Mouse (Mus musculus) CD4-positive helper T cell, adult 2 months (primary cell): ENCODE results near the gene Osbp2.

ENCODE experiments used
- DNase-seq: peaks from one replicate; pipeline ENCODE4 v3.0.0-alpha.2; 2012; ENCODE audit warnings: low read depth, missing footprints, low spot score

Osbp2 gene

DNA sequence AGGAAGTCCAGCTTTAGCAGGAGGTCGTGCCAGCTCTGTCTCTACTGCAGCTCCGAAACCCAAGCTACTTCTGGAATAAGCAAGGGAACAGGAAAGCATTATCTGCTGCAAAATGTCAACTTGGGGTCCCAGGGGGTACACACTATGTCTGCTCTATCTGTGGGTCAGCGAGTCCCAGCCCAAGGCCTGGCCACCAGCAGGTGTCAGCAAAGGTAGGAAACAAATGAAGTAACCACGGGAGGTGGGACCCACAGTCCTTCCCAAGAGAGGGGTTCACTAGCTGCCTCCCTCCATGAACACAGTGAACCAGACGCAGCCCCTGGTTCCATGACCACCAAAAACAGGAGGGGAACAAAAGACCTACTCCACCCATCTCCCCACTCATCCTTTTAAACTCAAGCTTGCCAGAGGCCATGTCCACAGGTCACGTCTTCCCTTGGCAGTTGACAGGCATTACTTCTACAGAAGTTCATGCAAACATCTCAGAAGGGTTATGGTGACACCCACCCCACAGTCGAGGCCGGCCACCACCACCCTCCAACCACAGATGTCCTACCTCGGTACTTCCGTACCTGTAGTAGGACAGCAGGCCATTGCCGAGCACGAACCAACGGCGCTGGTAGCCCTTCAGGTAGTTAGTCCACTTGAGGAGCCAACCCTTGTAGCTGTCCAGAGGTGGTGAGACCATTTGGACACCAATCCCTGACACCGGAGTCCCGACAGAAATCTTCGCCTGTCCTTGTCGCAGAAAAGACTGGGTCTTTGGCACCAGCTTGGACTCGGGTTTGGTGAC lies 846 bp downstream of the Osbp2 start:
- no peak for DNase-seq

DNA sequence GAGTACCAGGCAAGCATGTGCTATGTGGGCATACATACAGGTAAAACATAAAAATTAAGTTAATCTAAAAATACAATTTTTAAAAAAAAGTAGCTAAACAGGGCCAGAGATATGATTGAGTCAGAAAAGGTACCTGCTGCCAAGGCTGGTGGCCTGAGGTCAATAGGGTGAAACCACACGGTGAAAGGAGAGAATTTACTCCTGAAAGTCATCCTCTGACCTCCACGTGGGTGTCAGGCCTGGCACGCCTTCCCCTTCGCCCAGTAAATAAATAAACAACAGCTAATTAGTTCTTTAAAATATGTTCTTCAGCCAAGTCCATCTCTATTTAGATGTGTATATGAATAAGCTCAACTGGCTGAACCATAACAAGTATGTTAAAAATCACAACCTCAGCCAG lies 3.3 kb downstream of the Osbp2 start:
- DNase-seq: no peak

DNA sequence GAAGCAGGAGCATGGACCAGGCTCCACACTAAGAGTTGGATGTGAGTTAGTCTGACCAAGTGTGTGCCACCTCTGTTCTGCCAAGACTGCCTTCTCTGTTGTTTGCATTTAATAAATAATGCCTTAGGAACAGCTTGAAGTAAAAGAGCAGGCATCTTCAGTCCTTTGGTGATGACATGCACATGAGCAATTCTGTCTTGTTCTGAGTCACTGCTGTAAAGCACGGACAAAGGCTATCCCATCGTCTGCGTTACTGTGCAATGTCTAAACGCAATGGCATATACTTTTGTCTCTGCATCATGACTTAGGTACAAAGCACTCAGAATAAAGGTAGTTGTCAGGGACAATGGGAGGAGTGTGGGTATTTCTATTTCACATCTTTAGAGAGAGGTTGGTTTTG lies 3.9 kb downstream of the Osbp2 start:
- no peak for DNase-seq

DNA sequence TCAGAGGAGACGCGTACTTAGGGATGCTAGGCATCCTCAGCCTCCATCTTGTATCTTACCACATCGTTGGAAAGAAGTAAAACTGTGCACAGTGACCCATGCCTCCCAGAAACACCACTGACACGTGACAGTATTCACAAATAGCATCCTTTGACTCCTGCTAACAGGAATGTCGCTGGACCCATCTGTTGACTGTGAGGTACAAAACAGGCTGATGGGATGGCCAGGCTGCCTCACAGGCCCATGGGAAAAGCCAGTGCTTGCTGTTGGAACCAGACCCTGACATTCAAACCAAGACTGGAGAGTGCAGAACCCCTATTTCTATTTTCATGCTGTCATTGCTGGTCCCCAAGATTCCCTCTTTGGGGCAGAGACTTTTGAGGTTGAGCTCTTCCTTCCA lies 5.8 kb downstream of the Osbp2 start:
- DNase-seq: no peak

DNA sequence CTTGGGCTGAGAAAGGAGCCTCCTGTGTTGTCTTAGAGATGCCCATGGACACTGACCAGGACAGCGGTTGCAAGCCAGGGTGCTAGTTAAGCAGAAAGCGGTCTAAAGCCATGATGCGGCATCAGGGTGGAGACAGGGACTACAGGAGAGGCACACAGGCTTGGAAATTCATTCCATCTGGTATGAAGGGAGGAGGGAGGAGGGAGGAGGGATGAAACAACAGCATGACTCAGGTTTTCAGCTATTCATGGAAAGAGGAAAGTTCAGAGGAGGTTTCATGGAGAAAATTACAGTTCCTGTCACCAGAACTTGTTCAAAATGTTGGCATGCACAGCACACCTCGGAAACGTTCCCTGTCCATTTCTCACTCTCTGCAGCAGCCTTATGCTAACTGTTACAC lies 7.9 kb downstream of the Osbp2 start:
- DNase-seq: no peak

DNA sequence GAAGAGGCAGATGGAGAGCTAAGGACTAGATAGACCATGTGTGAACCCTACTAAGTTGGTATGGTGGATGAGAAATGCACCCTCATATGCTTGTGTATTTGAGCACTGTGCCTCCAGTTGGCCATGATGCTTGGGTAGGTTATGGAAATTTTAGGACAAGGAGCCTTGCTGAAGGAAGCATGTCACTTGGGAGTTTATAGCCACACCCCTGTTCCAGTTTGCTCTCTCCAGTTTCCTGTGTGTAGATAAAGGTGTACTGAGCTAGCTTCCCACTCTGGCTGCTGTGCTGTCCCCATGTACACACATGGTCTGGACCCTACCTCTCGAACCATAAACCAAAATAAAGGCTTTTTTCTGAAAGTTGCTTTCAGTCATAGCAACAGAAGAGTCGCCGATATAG lies 9.5 kb downstream of the Osbp2 start:
- DNase-seq: no peak

DNA sequence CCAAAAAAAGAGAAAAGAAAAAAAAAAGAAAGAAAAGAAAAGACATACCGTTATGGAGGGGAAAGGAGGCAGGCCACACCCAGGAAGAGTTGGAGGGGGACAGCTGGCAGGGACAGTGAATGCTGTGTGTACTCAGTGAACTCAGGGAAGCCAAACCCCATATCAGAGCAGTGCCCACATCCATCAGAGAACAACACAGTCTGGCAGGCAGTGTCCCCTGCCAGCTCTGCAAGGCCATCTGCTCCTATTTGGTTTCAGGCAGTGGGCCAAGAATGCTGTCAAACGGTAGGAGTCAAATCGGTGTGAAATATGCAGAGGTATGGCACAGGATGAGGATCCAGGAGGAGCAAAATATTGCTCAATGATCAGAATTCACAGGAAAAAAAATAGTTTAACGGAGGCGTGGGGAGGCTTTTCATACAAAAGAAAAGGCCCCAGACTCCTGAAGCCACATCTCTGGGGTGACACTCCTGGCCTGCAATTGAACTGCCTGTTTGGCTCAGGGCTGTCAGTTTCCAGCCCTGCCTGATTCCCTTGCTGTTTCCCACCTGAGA lies 10.1 kb downstream of the Osbp2 start:
- DNase-seq: no peak

DNA sequence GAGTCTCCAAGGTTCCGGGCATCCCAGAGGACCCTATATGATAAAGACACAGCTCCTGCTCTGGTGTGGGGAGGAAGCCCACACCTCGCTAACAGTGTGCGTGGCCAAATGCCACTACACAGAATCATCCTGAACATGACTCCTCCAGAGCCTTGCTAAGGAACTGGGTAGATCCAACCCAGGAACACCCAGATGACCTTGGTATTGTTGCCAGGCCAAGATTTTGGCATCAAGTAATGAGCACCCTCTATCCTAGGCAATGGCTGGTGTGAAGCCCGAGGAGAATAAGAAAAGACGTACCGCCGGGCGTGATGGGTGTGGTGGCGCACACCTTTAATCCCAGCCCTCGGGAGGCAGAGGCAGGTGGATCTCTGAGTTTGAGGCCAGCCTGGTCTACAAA lies 10.7 kb downstream of the Osbp2 start:
- DNase-seq: no peak

DNA sequence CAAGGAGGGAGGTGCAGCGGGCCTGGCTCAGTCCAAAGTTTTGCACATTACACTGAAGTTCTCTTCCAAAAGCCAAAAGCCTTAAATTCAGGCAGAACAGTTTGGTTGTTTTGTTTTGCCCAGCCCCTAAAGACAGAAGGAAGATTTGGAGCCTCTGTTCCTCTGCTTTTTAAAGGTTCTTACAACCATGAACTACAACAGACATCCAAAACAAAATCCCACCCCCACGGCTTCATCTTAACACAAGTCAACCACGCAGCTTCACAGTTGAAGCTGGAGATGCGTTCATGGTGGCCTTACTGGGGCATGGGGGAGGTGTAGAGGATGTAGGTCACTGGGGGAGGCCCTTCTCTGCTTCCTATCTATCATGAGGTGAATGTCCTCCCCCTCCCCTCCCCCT lies 11.8 kb downstream of the Osbp2 start:
- no peak for DNase-seq

DNA sequence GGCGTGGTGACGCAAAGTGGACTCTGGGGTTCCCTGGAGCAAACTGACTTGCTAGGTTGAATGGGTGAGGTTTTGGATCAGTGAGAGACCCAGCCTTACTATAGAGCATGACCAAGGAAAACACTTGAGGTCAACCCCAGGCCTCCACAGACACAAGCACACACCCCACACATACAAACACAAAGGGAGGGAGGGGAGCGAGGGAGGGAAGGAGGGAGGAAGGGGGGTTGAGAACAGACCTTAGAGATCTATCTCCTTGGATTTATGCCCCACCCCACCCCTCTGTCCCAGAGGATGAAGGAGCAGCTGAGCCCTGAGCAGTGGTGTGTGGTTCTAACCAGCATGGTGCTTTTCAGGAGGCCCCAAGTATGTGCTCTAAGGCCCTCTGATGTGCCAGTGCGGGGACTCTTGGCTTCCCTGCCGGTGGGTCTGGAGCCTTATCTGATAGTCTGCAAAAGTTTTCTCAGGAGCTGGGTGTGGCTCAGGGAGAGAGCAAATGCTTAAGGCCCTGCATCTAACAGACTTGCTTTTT lies 12.9 kb downstream of the Osbp2 start:
- DNase-seq: no peak

DNA sequence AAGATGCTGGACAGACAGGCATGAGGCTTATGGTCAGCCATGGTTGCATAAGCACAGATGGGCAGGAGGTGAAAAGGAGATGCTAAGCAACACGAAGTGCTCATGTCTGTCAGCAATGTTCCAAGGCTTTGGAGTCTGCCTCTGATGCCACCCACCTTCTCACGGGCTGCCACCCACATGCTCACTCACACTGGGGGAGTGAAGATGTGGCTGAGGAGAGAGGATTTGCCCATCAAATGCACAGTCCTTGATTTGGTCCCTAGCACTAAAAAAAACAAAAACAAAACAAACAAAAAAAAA lies 13.4 kb downstream of the Osbp2 start:
- no peak for DNase-seq

DNA sequence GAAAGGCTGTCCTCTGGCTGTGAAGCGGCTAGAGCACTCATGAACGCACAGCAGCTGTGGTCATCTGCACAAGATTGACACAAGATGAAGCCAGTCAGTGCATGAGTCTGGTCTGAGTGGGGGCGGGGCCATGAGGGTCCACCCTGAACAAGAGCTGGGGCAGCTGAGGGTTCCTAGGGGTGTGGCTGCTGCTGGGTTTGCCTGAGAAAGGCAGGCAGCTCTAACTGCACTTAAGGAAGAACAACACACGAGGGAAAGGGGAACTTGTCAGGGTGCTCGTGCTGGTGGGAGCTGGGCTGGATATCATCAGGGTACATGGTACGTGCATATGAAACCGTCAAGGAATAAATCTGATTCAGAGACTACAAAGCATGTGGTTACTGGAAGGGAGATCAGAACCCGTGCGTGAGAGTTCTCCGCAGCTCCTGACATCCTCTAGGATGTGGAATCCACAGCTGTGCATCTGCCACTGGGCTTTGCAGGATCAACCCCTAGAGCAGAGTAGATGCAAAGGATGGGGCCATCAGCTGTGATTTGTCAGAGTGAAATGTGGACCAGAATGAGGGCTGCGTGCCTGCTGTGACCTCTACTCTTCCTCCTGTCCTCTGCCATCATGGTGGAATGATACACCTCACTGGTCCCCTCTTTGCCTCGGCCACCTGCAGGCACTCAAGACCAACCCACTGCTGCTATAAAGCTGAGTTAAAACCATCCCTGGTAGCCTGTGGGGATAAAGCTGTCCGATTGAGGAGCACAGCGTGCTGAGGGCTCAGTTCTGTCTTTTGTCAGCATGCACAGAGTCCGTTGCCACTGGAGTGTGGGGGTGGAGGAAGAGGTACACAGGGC lies 14.0 kb downstream of the Osbp2 start:
- DNase-seq: no peak

DNA sequence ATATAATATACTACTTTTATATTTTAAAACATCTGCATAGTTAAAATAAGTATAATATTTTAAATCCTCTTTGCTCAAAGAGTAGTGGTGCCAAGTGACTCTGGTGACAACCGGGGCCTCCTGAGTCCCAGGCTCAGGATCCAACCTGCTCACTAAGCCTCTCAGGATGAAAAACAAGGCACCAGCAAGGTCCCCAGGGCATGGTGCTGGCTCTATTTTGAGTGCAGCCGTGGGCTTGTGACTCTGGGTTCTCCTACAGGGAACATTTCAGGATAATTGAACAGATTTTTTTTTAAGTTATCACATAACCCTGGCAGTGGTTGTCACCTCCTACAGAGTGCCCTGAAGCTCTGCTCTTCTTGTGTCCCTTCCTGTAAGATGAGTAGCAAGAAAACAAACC lies 17.4 kb downstream of the Osbp2 start:
- DNase-seq: no peak

DNA sequence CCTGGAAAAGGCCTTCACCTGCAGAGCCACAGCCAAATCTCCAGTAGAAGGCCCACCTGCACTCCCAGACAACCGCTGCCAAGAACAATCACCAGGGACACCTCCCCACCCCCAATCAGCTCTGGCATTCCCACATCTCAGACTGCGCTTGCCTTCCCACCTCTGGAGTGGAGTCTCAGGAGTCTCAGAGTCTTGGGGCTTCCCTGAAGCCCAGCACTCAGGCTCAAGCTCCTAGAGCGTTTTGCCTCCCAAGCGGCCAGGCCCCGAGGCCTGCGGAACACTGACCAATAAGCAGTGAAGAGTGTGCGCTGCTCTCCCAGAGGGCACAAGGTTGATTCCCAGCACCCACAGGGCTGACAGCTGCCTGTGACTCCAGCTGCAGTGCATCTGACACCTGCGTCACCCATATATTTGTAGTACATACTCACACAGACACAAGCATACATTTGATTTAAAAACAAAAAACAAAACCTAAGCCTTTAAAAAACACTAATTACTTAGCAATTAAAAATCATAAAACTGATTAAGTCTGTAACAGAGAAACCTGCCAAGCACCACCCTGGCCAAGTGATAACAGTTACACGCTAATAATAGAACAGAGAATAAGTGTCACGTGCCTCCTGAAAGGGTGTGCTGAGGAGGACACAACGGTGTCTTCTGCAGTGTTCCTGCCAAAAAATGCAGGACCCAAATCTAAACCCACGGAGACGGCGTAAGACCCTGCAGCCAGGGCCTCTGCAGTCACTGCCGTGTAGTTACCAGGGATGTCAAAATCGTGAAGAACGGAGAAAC lies 19.6 kb downstream of the Osbp2 start:
- no peak for DNase-seq

DNA sequence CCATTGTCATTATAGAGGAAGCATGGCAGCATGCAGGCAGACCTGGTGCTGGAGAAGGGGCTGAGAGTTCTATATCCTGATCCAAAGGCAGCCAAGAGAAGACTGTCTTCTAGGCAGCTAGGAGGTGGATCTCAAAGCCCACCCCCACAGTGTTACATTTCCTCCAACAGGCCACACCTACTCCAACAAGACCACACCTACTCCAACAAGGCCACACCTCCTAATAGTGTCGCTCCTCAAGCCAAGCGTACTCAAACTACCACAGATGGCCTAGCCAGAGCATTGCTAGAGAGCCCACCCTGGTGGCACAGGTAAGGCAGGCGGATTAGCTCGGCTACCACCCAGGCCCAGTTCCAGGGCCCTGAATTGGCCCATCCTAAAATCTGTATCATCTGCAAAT lies 28.4 kb downstream of the Osbp2 start:
- DNase-seq: no peak

DNA sequence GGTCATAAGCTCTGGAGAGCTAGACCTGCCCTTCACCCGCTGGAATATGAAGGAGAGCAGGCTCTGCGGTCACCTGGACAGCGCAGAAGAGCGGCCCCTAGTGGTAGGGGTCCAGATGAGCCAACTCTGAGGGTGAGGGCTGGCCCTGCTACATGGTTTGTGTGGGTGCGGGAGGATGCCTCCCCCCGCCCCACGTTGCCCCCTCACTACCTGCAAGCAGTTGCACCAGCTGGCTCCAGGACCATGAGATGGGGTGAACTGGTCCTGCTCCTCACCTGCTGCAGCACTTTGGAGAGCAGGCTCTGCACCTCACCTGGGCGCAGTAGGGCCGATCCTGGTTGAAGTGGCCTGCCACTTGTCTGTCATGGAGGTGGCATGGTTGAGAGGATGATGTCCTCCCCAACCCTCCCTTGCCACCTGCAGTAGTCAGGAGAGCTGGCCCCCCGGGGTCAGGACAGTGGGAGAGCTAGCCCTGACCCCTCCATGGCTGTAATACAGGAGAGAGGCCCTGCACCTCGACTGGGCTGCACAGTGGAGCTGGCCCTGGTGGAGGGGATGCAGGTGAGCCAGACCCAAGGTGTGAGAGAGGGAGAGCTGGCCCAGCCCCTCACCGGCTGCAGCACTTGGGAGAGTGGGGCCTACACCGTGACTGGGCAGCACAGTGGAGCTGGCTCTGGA lies 29.1 kb downstream of the Osbp2 start:
- DNase-seq: peak; percentile 24

DNA sequence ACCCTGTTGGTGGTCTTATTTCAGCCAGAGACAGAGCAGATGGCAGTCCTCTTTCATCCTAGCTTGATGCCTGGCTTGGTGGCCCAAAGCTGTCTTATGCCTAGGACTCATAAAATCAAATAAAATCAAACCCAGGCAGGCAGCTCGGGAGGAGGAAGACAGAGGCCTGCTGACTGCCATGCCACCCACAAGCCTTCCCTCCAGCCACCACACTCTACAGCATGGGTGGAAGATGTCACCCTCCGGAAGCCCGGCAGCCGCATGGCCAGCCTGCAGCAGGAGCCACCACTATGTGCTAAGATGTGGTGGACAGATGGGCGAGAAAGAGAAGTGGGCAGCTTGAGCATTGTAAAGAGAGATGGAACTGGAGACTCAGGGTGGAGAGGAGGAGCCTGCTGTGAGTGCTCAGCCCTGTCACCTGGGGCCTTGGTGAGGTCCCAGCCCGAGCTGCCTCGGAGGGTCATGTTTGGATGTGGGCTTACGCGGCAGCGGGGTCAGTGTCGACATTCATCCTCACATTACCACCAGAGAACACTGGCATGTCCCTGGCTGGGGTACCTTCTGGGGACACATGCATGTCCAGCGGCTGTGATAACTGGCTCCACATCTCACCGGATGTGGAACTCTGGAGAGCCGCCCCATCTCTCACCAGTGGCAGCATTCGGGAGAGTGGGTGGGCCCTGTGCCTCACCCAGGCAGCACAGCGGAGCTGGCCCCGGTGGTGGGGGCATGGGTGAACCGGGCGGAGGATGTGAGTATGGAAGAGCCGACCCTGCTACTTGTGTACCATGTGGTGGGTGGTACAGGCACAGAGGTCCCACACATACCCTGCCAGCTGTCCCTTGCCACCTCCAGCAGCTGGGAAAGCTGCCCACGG lies 29.9 kb downstream of the Osbp2 start:
- DNase-seq: no peak

DNA sequence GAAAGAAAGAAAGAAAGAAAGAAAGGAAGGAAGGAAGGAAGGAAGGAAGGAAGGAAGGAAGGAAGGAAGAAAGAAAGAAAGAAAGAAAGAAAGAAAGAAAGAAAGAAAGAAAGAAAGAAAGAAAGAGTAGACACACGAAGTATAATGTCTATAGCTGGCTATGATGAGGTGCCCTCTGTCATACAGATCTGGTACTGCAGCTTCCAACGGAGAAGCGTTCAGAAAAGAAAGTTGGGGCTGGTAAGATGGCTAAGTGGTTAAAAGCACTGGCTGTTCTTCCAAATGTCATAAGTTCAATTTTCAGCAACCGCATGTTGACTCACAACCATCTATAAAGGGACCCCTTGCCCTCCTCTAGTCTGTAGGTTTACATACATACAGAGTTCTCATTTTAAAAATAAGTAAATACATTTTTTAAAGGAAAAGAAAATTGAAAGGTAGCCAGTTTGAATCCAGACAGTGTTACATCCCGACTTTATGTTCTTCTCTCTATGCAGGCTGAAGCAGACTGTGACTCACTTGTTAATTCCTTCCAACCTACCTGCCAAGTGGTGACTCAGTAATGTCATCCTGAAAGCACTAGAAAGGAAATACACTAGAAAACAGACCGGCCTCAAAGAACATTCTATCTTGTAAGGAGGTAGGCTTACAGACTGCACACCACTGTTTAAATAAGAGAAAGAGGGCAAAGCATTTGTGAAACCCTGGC lies 31.4 kb downstream of the Osbp2 start:
- no peak for DNase-seq

DNA sequence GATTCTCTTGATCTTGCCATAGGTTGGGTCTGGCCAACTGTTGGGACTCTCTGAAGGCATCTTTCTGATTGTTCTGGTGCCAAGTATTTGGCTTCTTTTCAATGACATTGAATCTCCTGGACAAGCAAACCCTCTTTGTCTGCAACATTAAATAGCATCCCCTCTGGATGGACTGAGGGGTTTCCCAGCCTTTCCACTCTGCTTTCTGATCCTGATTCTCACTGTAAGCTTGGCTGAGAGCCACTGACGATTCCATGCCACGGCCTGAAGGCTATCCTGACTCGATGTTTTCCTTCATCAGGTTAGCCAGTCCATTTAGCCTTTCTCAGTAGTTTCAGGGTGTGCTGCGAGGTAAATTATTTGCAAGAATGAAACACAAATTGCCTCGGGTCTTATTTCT lies 34.0 kb downstream of the Osbp2 start:
- no peak for DNase-seq

DNA sequence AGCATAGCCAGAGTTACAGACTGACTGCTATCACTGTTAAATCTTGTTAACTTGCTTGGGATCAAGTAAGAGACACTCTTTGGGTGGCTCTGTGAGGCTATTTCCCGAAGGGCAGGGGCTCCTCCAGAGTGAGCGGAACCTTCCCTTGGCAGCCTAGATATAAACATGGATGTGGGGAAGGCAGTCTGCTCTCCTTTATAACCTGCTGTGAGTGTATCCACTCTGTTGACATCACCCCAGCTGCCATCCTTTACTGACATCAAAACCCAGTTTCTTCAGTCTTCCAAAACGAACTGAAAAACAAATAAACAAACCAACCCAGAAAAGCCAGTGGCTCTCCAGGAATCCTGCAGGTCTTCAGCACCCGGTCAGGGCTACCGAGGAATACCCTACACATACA lies 39.6 kb downstream of the Osbp2 start:
- no peak for DNase-seq
